Mouse (Mus musculus) kidney, embryonic 16.5 days (tissue): ENCODE results near the gene Atp6v1f. TPM values are rescaled to one million over a fixed set of nuclear protein-coding genes. Genes with fewer than 3 reads are reported as not detected.

ENCODE experiments used
- ATAC-seq: fragments of 200-750 bp; cut with Nextera tagmentation; 2 replicates; pipeline ENCODE4 v1.8.0; 2017; ENCODE audit warnings: moderate TSS enrichment; ENCODE audit not compliant: low FRiP score, low TSS enrichment
- H3K27ac ChIP-seq: fragments of 300-500 bp; sonication (generic); 2 replicates; pipeline ENCODE4 v1.5.1; 2014; ENCODE audit warnings: low read length
- H3K27me3 ChIP-seq: fragments of 300-500 bp; sonication (generic); 2 replicates; pipeline ENCODE4 v1.6.1; 2014; ENCODE audit warnings: low read length, control low read depth, mixed read lengths; ENCODE audit not compliant: insufficient read depth
- H3K36me3 ChIP-seq: fragments of 300-500 bp; sonication (generic); 2 replicates; pipeline ENCODE4 v1.6.1; 2014; ENCODE audit warnings: low read length, control low read depth, mixed read lengths; ENCODE audit not compliant: insufficient read depth
- H3K4me1 ChIP-seq: fragments of 300-500 bp; sonication (generic); 2 replicates; pipeline ENCODE4 v1.6.1; 2014; ENCODE audit warnings: low read length, control low read depth, mixed read lengths; ENCODE audit not compliant: insufficient read depth
- H3K4me2 ChIP-seq: fragments of 300-500 bp; sonication (generic); replicated peaks from 2 replicates; pipeline ENCODE4 v1.6.1; 2014; ENCODE audit warnings: low read depth, low read length
- H3K4me3 ChIP-seq: fragments of 300-500 bp; sonication (generic); 2 replicates; pipeline ENCODE4 v1.5.1; 2014; ENCODE audit warnings: mild to moderate bottlenecking, low read length
- H3K9ac ChIP-seq: fragments of 300-500 bp; sonication (generic); replicated peaks from 2 replicates; pipeline ENCODE4 v1.6.1; 2014; ENCODE audit warnings: low read length
- H3K9me3 ChIP-seq: fragments of 300-500 bp; sonication (generic); 2 replicates; pipeline ENCODE4 v1.6.1; 2016; ENCODE audit warnings: low read length, control low read depth
- WGBS: fragments of 180-500 bp; shearing (Covaris S2); extraction: QIAGEN DNeasy Blood & Tissue Kit; methylation state at CpG from one replicate; pipeline ENCODE4 v1.1.7; 2014; 5-methylcytosine and 5-hydroxymethylcytosine counted together
- polyA plus RNA-seq: library from polyadenylated mRNA; unstranded; fragments of >200 nt; fragmentation: Nextera tagmentation; extraction: Ambion mirVana; gene quantifications from 2 replicates; pipeline ENCODE4 v1.2.1, GENCODE M21; 2015

Atp6v1f gene
- polyA plus RNA-seq, 1 experiment from 2014 or later: 320 TPM

GRCm38 (mm10) chr6:29484716-29485559 lies 17.4 kb downstream of the Atp6v1f start:
- Histone ChIP-seq H3K9me3 (no peaks in the 10 kb centered on the region), H3K27ac (no peak overlapping the region), H3K4me1 (peaks cover 10% of the 10 kb centered on the region; the same call in 1 of the 2 replicates), H3K36me3 (no peaks in the 10 kb centered on the region), H3K4me3 (peak overlapping the region; percentile 46), H3K27me3 (no peaks in the 10 kb centered on the region), H3K4me2 (peak overlapping the region; percentile 83), H3K9ac (peak overlapping the region; percentile 60)
- WGBS: 6% methylated on average over 24 of the region's 26 CpGs
- peak; percentile 79 for ATAC-seq

GRCm38 (mm10) chr6:29485951-29486350 lies 18.4 kb downstream of the Atp6v1f start:
- Histone ChIP-seq H3K4me2 (no peak overlapping the region), H3K4me1 (peaks cover 10% of the 10 kb centered on the region; the same call in 1 of the 2 replicates), H3K9ac (no peak overlapping the region), H3K36me3 (peaks cover 6% of the 10 kb centered on the region; the same call in 1 of the 2 replicates), H3K27ac (no peak overlapping the region), H3K9me3 (no peaks in the 10 kb centered on the region), H3K27me3 (no peaks in the 10 kb centered on the region), H3K4me3 (no peak overlapping the region)
- whole genome bisulfite sequencing: 50% methylated on average over 2 of the region's 2 CpGs
- ATAC-seq: no peak

GRCm38 (mm10) chr6:29494101-29494500 lies 26.6 kb downstream of the Atp6v1f start:
- H3K27ac ChIP-seq: no peak overlapping the region
- H3K27me3 ChIP-seq: no peaks in the 10 kb centered on the region
- ATAC-seq: no peak
- H3K4me1 ChIP-seq: no peaks in the 10 kb centered on the region
- no peak overlapping the region for H3K4me2 ChIP-seq
- no peaks in the 10 kb centered on the region for H3K9me3 ChIP-seq
- no peak overlapping the region for H3K9ac ChIP-seq
- no peak overlapping the region for H3K4me3 ChIP-seq
- H3K36me3 ChIP-seq: peaks cover 9% of the 10 kb centered on the region; the same call in 1 of the 2 replicates
- 68% methylated on average over 4 of the region's 4 CpGs for WGBS

- Histone ChIP-seq H3K27me3 (no peaks in the 10 kb centered on the region), H3K4me2 (peak overlapping the region; percentile 39), H3K36me3 (0 out of 2 replicates have a peak, but pooled peaks cover 3% of the 10 kb centered on the region), H3K27ac (no peak overlapping the region), H3K9ac (no peak overlapping the region), H3K9me3 (no peaks in the 10 kb centered on the region), H3K4me1 (no peaks in the 10 kb centered on the region), H3K4me3 (peak overlapping the region; percentile 17)
- ATAC-seq: 0 out of 2 replicates have a peak, but pooled peaks have one; percentile 17
- WGBS: 28% methylated on average over 19 of the region's 25 CpGs
These were observed 28.8 kb downstream of the Atp6v1f start for GRCm38 (mm10) chr6:29496270-29496669.

GRCm38 (mm10) chr6:29497791-29498190 lies 30.3 kb downstream of the Atp6v1f start:
- WGBS: 50% methylated on average over 2 of the region's 2 CpGs
- Histone ChIP-seq H3K27me3 (no peaks in the 10 kb centered on the region), H3K4me3 (no peak overlapping the region), H3K27ac (no peak overlapping the region), H3K4me1 (no peaks in the 10 kb centered on the region), H3K9ac (no peak overlapping the region), H3K4me2 (no peak overlapping the region), H3K36me3 (0 out of 2 replicates have a peak, but pooled peaks cover 3% of the 10 kb centered on the region), H3K9me3 (no peaks in the 10 kb centered on the region)
- peak; percentile 44 for ATAC-seq

- Histone ChIP-seq H3K9ac (no peak overlapping the region), H3K9me3 (no peaks in the 10 kb centered on the region), H3K4me3 (no peak overlapping the region), H3K36me3 (0 out of 2 replicates have a peak, but pooled peaks cover 3% of the 10 kb centered on the region), H3K27ac (no peak overlapping the region), H3K4me1 (no peaks in the 10 kb centered on the region), H3K4me2 (no peak overlapping the region), H3K27me3 (no peaks in the 10 kb centered on the region)
- WGBS: 94% methylated on average over 7 of the region's 7 CpGs
- no peak for ATAC-seq
These were observed 32.7 kb downstream of the Atp6v1f start for GRCm38 (mm10) chr6:29500177-29500576.

GRCm38 (mm10) chr6:29500810-29501209 lies 33.3 kb downstream of the Atp6v1f start:
- Histone ChIP-seq H3K4me3 (no peak overlapping the region), H3K27ac (no peak overlapping the region), H3K9me3 (no peaks in the 10 kb centered on the region), H3K9ac (no peak overlapping the region), H3K4me1 (no peaks in the 10 kb centered on the region), H3K27me3 (no peaks in the 10 kb centered on the region), H3K36me3 (0 out of 2 replicates have a peak, but pooled peaks cover 3% of the 10 kb centered on the region), H3K4me2 (no peak overlapping the region)
- no peak for ATAC-seq
- WGBS: 93% methylated on average over 6 of the region's 6 CpGs

- no peak overlapping the region for H3K4me3 ChIP-seq
- H3K9me3 ChIP-seq: no peaks in the 10 kb centered on the region
- H3K36me3 ChIP-seq: 0 out of 2 replicates have a peak, but pooled peaks cover 3% of the 10 kb centered on the region
- 83% methylated on average over 1 of the region's 1 CpGs for WGBS
- H3K27ac ChIP-seq: no peak overlapping the region
- H3K4me2 ChIP-seq: no peak overlapping the region
- peaks cover 5% of the 10 kb centered on the region; the same call in 1 of the 2 replicates for H3K4me1 ChIP-seq
- ATAC-seq: no peak
- H3K27me3 ChIP-seq: no peaks in the 10 kb centered on the region
- H3K9ac ChIP-seq: no peak overlapping the region
These were observed 34.1 kb downstream of the Atp6v1f start for GRCm38 (mm10) chr6:29501599-29501998.

GRCm38 (mm10) chr6:29505493-29505892 lies 38.0 kb downstream of the Atp6v1f start:
- Histone ChIP-seq H3K27ac (no peak overlapping the region), H3K4me3 (no peak overlapping the region), H3K4me1 (peaks cover 21% of the 10 kb centered on the region), H3K9ac (no peak overlapping the region), H3K27me3 (no peaks in the 10 kb centered on the region), H3K4me2 (no peak overlapping the region), H3K9me3 (no peaks in the 10 kb centered on the region), H3K36me3 (no peaks in the 10 kb centered on the region)
- ATAC-seq: no peak
- WGBS: 91% methylated on average over 5 of the region's 5 CpGs

GRCm38 (mm10) chr6:29506834-29507233 lies 39.3 kb downstream of the Atp6v1f start:
- Histone ChIP-seq H3K36me3 (no peaks in the 10 kb centered on the region), H3K9me3 (no peaks in the 10 kb centered on the region), H3K9ac (peak overlapping the region; percentile 72), H3K4me2 (peak overlapping the region; percentile 68), H3K27me3 (no peaks in the 10 kb centered on the region), H3K27ac (no peak overlapping the region), H3K4me1 (peaks cover 21% of the 10 kb centered on the region), H3K4me3 (peak overlapping the region; percentile 60)
- peak; percentile 32 for ATAC-seq
- 17% methylated on average over 8 of the region's 8 CpGs for WGBS
